Mouse (Mus musculus) G1E (cell line): ENCODE results near the gene Hist1h4m. TPM values are rescaled to one million over a fixed set of nuclear protein-coding genes. Genes with fewer than 3 reads are reported as not detected.
"Not testable (repeated sequence)": the region's sequence is repeated elsewhere in the genome, so short reads cannot be mapped to it uniquely, and the experiment has no call there.

Experiments
- ATAC-seq: 2 replicates; pipeline ENCODE4 v1.8.0; 2016; ENCODE audit warnings: mild to moderate bottlenecking; ENCODE audit not compliant: insufficient number of reproducible peaks, poor library complexity, low FRiP score, severe bottlenecking; ENCODE audit errors: extremely low read depth
- DNase-seq: peaks from one replicate; pipeline ENCODE4 v3.0.0; 2012; ENCODE audit warnings: low spot score
- H3K27me3 ChIP-seq: 2 replicates; pipeline ENCODE4 v1.6.1; 2012; ENCODE audit warnings: mild to moderate bottlenecking, low read length, inconsistent platforms; ENCODE audit not compliant: insufficient read depth
- H3K36me3 ChIP-seq: replicated peaks from 2 replicates; pipeline ENCODE3; 2012; ENCODE audit warnings: mild to moderate bottlenecking, inconsistent platforms
- H3K4me1 ChIP-seq: 2 replicates; pipeline ENCODE4 v1.6.1; 2012; ENCODE audit warnings: low read depth, low read length, inconsistent platforms, mixed read lengths; ENCODE audit not compliant: insufficient read depth
- H3K4me3 ChIP-seq: 2 replicates; pipeline ENCODE4 v1.5.1; 2012; ENCODE audit warnings: low read depth, mild to moderate bottlenecking, inconsistent platforms, low read length, moderate library complexity, mixed read lengths
- H3K9me3 ChIP-seq: replicated peaks from 2 replicates; pipeline ENCODE4 v1.6.1; 2012; ENCODE audit warnings: inconsistent platforms
- CTCF ChIP-seq: IDR thresholded peaks from 2 replicates; pipeline ENCODE4 v1.5.1; 2012; ENCODE audit warnings: low read depth, low read length, inconsistent platforms, mixed read lengths
- GATA1 ChIP-seq: IDR thresholded peaks from 2 replicates; pipeline ENCODE4 v1.6.1; 2012; ENCODE audit warnings: borderline replicate concordance, low read length, inconsistent platforms, mixed read lengths
- GATA2 ChIP-seq: IDR thresholded peaks from 2 replicates; pipeline ENCODE4 v1.6.1; 2012; ENCODE audit warnings: low read depth, low read length, inconsistent platforms, borderline replicate concordance
- POLR2AphosphoS5 ChIP-seq: IDR thresholded peaks from 2 replicates; pipeline ENCODE4 v1.6.1; 2012; ENCODE audit warnings: low read depth, low read length, inconsistent platforms; ENCODE audit not compliant: insufficient replicate concordance
- TAL1 ChIP-seq: conservative IDR thresholded peaks from 2 replicates; pipeline ENCODE4 v1.6.1; 2012; ENCODE audit warnings: low read depth, low read length, inconsistent platforms, mixed read lengths
- polyA plus RNA-seq: library from polyadenylated mRNA; stranded (reverse); fragments of >175 nt; gene quantifications from 2 replicates; pipeline ENCODE4 v1.2.3, GENCODE M21; 2012
- total RNA-seq, 2 experiments: library from RNA; stranded (forward) in 1 of 2; stranded (reverse) in 1 of 2; fragments of 200-1000 nt in 1 of 2; fragments of >200 nt in 1 of 2; fragmentation: Nextera tagmentation in 1 of 2; gene quantifications; 2 replicates each; pipeline ENCODE4 v1.2.3; 2014 to 2017

Gene Hist1h4m
- total and polyA plus RNA-seq, 3 experiments = 94.6 to 203 TPM; not detected in 1

DNA sequence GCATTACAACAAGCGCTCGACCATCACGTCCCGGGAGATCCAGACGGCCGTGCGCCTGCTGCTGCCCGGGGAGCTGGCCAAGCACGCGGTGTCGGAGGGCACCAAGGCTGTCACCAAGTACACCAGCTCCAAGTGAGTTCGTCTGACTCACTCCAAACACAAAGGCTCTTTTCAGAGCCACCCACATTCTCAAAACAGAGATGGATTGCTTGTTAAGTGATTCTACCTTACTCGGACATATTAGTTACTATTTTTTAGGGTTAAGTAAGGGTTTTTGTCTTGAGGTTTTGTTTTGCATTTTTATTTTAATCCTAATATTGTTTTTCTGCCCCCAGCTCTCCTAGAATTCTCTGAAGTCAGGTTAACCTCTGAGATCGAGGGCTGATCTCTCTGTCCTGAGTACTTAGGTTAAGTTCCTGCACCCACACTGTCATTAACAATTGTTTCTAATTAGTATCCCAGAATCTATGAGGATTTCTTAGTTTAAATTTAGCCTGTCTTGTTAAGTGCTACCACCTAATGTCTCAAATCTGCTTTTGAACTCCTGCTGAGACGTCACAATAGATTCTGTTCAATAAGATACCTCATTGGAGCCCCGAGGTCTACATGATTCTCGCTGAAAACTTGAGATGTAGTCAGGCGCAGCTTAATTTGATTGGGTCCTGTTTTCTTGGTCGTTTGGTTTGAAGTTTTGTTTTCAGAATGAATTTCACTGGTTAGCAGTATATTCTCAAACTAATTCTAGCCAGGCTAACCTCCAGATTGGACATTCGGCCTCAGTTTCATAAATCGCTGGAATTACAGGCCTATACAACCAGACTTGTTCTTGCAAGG lies 23.6 kb upstream of the Hist1h4m start:
- Histone ChIP-seq H3K4me1 (peaks cover 30% of the 10 kb centered on the region), H3K36me3 (no peaks in the 10 kb centered on the region), H3K4me3 (no peak overlapping the region; the same call in 1 of the 2 replicates), H3K27me3 (no peaks in the 10 kb centered on the region), H3K9me3 (no peaks in the 10 kb centered on the region)
- no peak for ATAC-seq
- TF ChIP-seq CTCF (no peak), GATA1 (no peak), TAL1 (no peak), GATA2 (no peak), POLR2AphosphoS5 (peak; percentile 90; the same call in 1 of the 2 replicates)
- DNase-seq = no peak

- H3K4me3 ChIP-seq = no peak overlapping the region
- TF ChIP-seq GATA1 = no peak
- no peak for TF ChIP-seq GATA2
- TF ChIP-seq CTCF = no peak
- no peak for ATAC-seq
Observed at GRCm38 (mm10) chr13:21789925-21790324, 21.6 kb upstream of the Hist1h4m start.

GRCm38 (mm10) chr13:21790601-21791283 lies 20.8 kb upstream of the Hist1h4m start:
- no peaks in the 10 kb centered on the region for H3K36me3 ChIP-seq
- H3K27me3 ChIP-seq = no peaks in the 10 kb centered on the region
- no peak for TF ChIP-seq POLR2AphosphoS5
- no peak for TF ChIP-seq CTCF
- no peaks in the 10 kb centered on the region for H3K9me3 ChIP-seq
- DNase-seq (no peak), ATAC-seq (no peak)
- H3K4me3 ChIP-seq = no peak overlapping the region
- peaks cover 21% of the 10 kb centered on the region for H3K4me1 ChIP-seq

More at GRCm38 (mm10) chr13:21789925-21790324, 21.6 kb upstream of the Hist1h4m start:
- Histone ChIP-seq H3K9me3 (no peaks in the 10 kb centered on the region), H3K36me3 (no peaks in the 10 kb centered on the region), H3K27me3 (no peaks in the 10 kb centered on the region), H3K4me1 (peaks cover 21% of the 10 kb centered on the region)
- no peak for DNase-seq

DNA sequence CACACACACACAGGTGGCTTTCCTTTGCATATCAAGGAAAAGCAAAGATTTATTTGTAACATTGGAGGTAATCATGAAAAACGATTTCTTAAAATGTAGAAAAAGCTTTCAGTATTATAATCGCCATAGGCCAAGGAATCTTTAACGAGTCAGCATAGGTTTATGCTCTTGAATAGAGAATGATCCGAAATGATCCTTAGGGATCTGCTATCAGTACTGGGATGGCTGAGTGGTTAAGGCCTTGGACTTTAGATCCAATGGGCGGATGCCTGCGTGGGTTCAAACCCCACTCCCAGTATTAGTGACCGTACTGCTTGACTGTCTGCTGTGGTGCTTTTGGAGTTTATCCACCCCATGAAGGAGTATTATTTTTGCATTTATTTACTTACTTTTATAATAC lies 16.0 kb upstream of the Hist1h4m start:
- DNase-seq (no peak), ATAC-seq (no peak)
- Histone ChIP-seq H3K4me1 (peaks cover under 1% of the 10 kb centered on the region; the same call in 1 of the 2 replicates), H3K36me3 (no peaks in the 10 kb centered on the region), H3K4me3 (no peak overlapping the region), H3K27me3 (no peaks in the 10 kb centered on the region), H3K9me3 (no peaks in the 10 kb centered on the region)
- TF ChIP-seq CTCF = no peak
- no peak for TF ChIP-seq GATA2
- TF ChIP-seq GATA1 = no peak
- no peak for TF ChIP-seq POLR2AphosphoS5
- TF ChIP-seq TAL1 = no peak

DNA sequence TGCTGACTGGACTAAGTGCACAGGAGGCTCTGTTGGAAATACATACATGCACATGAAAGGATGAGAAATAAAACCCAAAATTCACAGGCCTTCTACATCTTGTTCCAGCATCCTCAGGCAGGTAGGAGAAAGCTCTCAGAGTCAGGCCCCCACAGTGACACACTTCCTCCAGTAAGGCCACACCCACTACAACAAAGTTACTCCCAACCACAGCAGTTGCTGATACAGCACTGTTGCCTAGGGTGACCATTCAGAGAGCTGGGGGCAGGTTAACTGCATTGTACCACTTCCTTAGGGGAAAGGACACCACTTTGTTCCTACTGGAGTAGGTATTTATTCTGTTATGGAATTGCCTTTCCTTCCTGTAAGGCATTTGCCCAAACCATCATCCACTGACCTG lies 14.4 kb upstream of the Hist1h4m start:
- H3K27me3 ChIP-seq = not testable (repeated sequence)

DNA sequence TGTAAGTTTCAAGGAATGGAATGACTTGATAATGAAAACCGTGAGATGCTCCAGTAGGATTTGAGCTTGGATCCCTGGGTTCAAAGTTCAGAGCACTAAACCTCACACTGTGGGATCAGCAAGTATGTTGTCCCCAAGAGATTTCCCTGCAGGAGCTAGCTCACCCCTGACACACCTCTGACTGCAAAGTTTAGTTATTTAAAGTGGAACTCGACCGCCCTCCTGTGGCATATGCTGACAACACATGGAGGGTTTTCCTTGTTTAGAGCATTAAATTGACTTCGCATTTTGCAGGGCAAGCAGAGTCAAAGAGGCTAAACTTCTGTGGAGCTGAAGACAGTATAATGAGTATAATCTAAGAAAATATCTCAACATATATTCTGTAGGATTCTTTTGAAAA lies 8.5 kb upstream of the Hist1h4m start:
- not testable (repeated sequence) for DNase-seq, H3K27me3 ChIP-seq, H3K36me3 ChIP-seq, H3K4me1 ChIP-seq, H3K4me3 ChIP-seq, H3K9me3 ChIP-seq
- peak; percentile 66 for ATAC-seq

More for the DNA sequence above, 14.4 kb upstream of the Hist1h4m start:
- not testable (repeated sequence) for DNase-seq, H3K9me3 ChIP-seq, H3K4me3 ChIP-seq, H3K36me3 ChIP-seq, ATAC-seq, H3K4me1 ChIP-seq

GRCm38 (mm10) chr13:21810073-21810472 lies 1.5 kb upstream of the Hist1h4m start, which contains the start of the genes Hist1h2bq and Hist1h2ao:
Gene Hist1h2bq (minus strand): TSS chr13:21810197.
Gene Hist1h2ao (plus strand): TSS chr13:21810465.
- not testable (repeated sequence) for H3K36me3 ChIP-seq, H3K9me3 ChIP-seq, H3K4me1 ChIP-seq, DNase-seq, H3K27me3 ChIP-seq, H3K4me3 ChIP-seq
- ATAC-seq = peak; percentile 83

- not testable (repeated sequence) for DNase-seq, H3K27me3 ChIP-seq, H3K4me1 ChIP-seq, H3K4me3 ChIP-seq, H3K36me3 ChIP-seq, H3K9me3 ChIP-seq
- 0 out of 2 replicates have a peak, but pooled peaks have one; percentile 16 for ATAC-seq
Observed at GRCm38 (mm10) chr13:21811074-21811473, 472 bp upstream of the Hist1h4m start.

GRCm38 (mm10) chr13:21812092-21812491 lies 546 bp downstream of the Hist1h4m start:
- not testable (repeated sequence) for H3K36me3 ChIP-seq, H3K4me1 ChIP-seq, DNase-seq, H3K27me3 ChIP-seq, H3K9me3 ChIP-seq, H3K4me3 ChIP-seq
- ATAC-seq = peak; percentile 47; the same call in 1 of the 2 replicates
